Mouse (Mus musculus) heart, postnatal 0 days (tissue): ENCODE data around the gene Rps25.

Experiments
- CTCF ChIP-seq: IDR thresholded peaks from 2 replicates; pipeline ENCODE4 v1.5.1; 2016; ENCODE audit warnings: antibody characterized with exemption, control low read depth, low read depth
- EP300 ChIP-seq: IDR thresholded peaks from 2 replicates; pipeline ENCODE4 v1.6.1; 2016; ENCODE audit warnings: antibody characterized with exemption, low read depth

GRCm38 (mm10) chr9:44417156-44417891 is 10.4 kb downstream of the Rps25 start:
- TF ChIP-seq EP300 (no peak), CTCF (no peak)
